13 mouse cellular contexts compared by ENCODE assay signal in the genomic region with DNA sequence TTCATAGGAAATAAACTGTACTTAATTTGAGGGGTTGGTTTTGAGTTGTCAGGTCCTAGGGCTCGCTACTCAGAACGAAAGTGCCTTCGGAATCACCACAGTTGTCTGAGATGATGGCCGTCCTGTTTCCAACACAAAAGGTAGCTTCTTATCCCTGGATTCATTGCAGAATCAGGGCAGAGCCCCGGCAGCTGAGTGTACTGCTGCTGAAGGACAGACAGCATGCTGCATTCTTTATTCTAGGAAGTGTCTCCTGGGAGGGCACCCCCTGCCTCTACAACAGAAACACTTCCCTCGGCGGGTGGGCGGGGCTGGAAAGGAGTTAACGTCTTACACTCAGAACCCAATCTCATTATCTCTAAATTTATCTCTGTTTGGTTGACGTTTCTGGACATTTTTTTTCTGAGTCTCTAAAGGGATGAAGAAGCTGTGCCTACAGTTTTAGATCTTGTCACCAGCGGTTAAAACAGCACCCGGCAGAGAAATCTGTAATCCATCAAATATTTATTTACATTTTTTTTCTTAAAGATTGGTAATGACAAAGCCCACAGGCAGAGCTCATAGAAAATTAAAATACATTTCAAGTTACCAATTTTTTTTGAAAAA.
DNase-seq lines count a peak whose midpoint lies in the region; ATAC-seq and TF ChIP-seq lines count a peak whose summit lies in the region.
"Had no signal": no experiment of that assay in that cellular context is flagged by ENCODE, and none has a peak within 500 bp of the region (broad histone marks: within the 10 kb centered on the region; RNA-seq: fewer than 3 reads in every experiment).

No protein-coding gene starts in this region.

- 0 out of 2 replicates have a peak, but pooled peaks have one; percentile 27 for TF ChIP-seq EP300 in ES-Bruce4 (IDR thresholded peaks at IDR 0.05; ENCODE audit: insufficient read depth, low read depth, low read length)

- no peak overlapping the region for H3K9ac ChIP-seq in heart, embryonic 13.5 days
- H3K9ac ChIP-seq in ES-Bruce4 (ENCODE audit: low read depth, poor library complexity, severe bottlenecking): no peak overlapping the region
- no peak overlapping the region for H3K9ac ChIP-seq in neural tube, embryonic 12.5 days
- H3K9ac ChIP-seq: embryonic facial prominence, embryonic 13.5 days had no signal

- H3K27ac ChIP-seq in heart, embryonic 13.5 days (replicated peaks): no peak overlapping the region
- H3K27ac ChIP-seq in ES-Bruce4 (ENCODE audit: insufficient read depth, low read length): peak overlapping the region; percentile 41; the same call in 1 of the 2 replicates
- no peak overlapping the region for H3K27ac ChIP-seq in neural tube, embryonic 12.5 days
- no peak overlapping the region for H3K27ac ChIP-seq in forebrain, embryonic 10.5 days
- H3K27ac ChIP-seq: embryonic facial prominence, embryonic 13.5 days had no signal

- no peak for TF ChIP-seq POLR2A in ES-Bruce4 (IDR thresholded peaks at IDR 0.05; ENCODE audit: insufficient read depth, low read length)
- no peak for TF ChIP-seq POLR2A in brain, embryonic 14.5 days (IDR thresholded peaks at IDR 0.05; ENCODE audit: borderline replicate concordance, extremely low read depth, insufficient read depth, insufficient read length, poor library complexity, severe bottlenecking)

- peak overlapping the region; percentile 32 for H3K4me2 ChIP-seq in heart, embryonic 13.5 days
- H3K4me2 ChIP-seq in neural tube, embryonic 12.5 days (replicated peaks): 0 out of 2 replicates have a peak overlapping the region, but pooled peaks have one; percentile 22
- H3K4me2 ChIP-seq: embryonic facial prominence, embryonic 13.5 days had no signal

- TF ChIP-seq CTCF in ES-Bruce4 (IDR thresholded peaks at IDR 0.05; ENCODE audit: low read depth, low read length): no peak
- no peak for TF ChIP-seq CTCF in brain, embryonic 14.5 days (IDR thresholded peaks at IDR 0.05; ENCODE audit: borderline replicate concordance, extremely low read depth, insufficient read depth, insufficient read length)

- no peak overlapping the region for H3K4me3 ChIP-seq in heart, embryonic 13.5 days
- H3K4me3 ChIP-seq in ES-Bruce4 (ENCODE audit: low read depth, low read length): no peak overlapping the region
- H3K4me3 ChIP-seq in neural tube, embryonic 12.5 days: no peak overlapping the region
- H3K4me3 ChIP-seq in forebrain, embryonic 10.5 days: no peak overlapping the region
- H3K4me3 ChIP-seq: embryonic facial prominence, embryonic 13.5 days; left cerebral cortex, adult 2 months; myocyte had no signal

- no peak for ATAC-seq in heart, embryonic 13.5 days (ENCODE audit: extremely low read depth, insufficient number of reproducible peaks, low FRiP score, low TSS enrichment)
- ATAC-seq in neural tube, embryonic 12.5 days (ENCODE audit: low FRiP score, low read depth): no peak

- no peaks in the 10 kb centered on the region for H3K36me3 ChIP-seq in heart, embryonic 13.5 days
- H3K36me3 ChIP-seq in ES-Bruce4 (ENCODE audit: control insufficient read depth, insufficient read depth, low read length, poor library complexity, severe bottlenecking): no peaks in the 10 kb centered on the region
- H3K36me3 ChIP-seq in neural tube, embryonic 12.5 days: no peaks in the 10 kb centered on the region
- 0 out of 2 replicates have a peak, but pooled peaks cover 7% of the 10 kb centered on the region for H3K36me3 ChIP-seq in forebrain, embryonic 10.5 days (replicated peaks)

- WGBS in heart, embryonic 13.5 days: 31% methylated on average over 12 of the region's 12 CpGs
- 29% methylated on average over 12 of the region's 12 CpGs for WGBS in neural tube, embryonic 12.5 days
- WGBS in forebrain, embryonic 10.5 days: 28% methylated on average over 12 of the region's 12 CpGs

- H3K4me1 ChIP-seq in heart, embryonic 13.5 days: peaks cover 21% of the 10 kb centered on the region
- peaks cover 8% of the 10 kb centered on the region for H3K4me1 ChIP-seq in ES-Bruce4 (ENCODE audit: control insufficient read depth, insufficient read depth, low read length)
- peaks cover 11% of the 10 kb centered on the region; the same call in 1 of the 2 replicates for H3K4me1 ChIP-seq in neural tube, embryonic 12.5 days
- peaks cover 13% of the 10 kb centered on the region for H3K4me1 ChIP-seq in forebrain, embryonic 10.5 days

- no peaks in the 10 kb centered on the region for H3K9me3 ChIP-seq in heart, embryonic 13.5 days
- no peaks in the 10 kb centered on the region for H3K9me3 ChIP-seq in ES-Bruce4 (replicated peaks; ENCODE audit: control insufficient read depth, insufficient read depth, low read length, poor library complexity, severe bottlenecking)
- H3K9me3 ChIP-seq in neural tube, embryonic 12.5 days: no peaks in the 10 kb centered on the region
- H3K9me3 ChIP-seq in forebrain, embryonic 10.5 days: no peaks in the 10 kb centered on the region
- H3K9me3 ChIP-seq: embryonic facial prominence, embryonic 13.5 days had no signal

- no peaks in the 10 kb centered on the region for H3K27me3 ChIP-seq in heart, embryonic 13.5 days (replicated peaks)
- no peaks in the 10 kb centered on the region for H3K27me3 ChIP-seq in ES-Bruce4 (ENCODE audit: control insufficient read depth, insufficient read depth, low read length, poor library complexity, severe bottlenecking)
- no peaks in the 10 kb centered on the region for H3K27me3 ChIP-seq in neural tube, embryonic 12.5 days (replicated peaks)
- H3K27me3 ChIP-seq in forebrain, embryonic 10.5 days (ENCODE audit: poor library complexity, severe bottlenecking): no peaks in the 10 kb centered on the region
- H3K27me3 ChIP-seq: embryonic facial prominence, embryonic 13.5 days had no signal

- no peak for DNase-seq in heart, adult 8-10 months (ENCODE audit: low spot score)
- DNase-seq in brain, embryonic 14.5 days (ENCODE audit: low read depth): peak; percentile 41
- DNase-seq in forebrain, embryonic 10.5 days (ENCODE audit: extremely low spot score, low spot score): no peak
- DNase-seq in adrenal gland, adult 18-20 months (ENCODE audit: low spot score in 2 of 2): no peak
- DNase-seq: heart, adult 18-20 months; liver; lung, postnatal 10 days had no signal
